Mouse (Mus musculus) hindbrain, embryonic 16.5 days (tissue): Measurements from ENCODE around the gene Nmrk2. TPM values are rescaled to one million over a fixed set of nuclear protein-coding genes. Genes with fewer than 3 reads are reported as not detected.
A peak's percentile ranks its signal among the peaks of the same experiment; 100 is the strongest.
"Not testable (repeated sequence)": the region's sequence is repeated elsewhere in the genome, so short reads cannot be mapped to it uniquely, and the experiment has no call there.

ENCODE experiments used
- ATAC-seq: fragments of 200-750 bp; cut with Nextera tagmentation; 2 replicates; pipeline ENCODE4 v1.8.0; 2017; ENCODE audit warnings: moderate TSS enrichment, moderate library complexity
- H3K27ac ChIP-seq: fragments of 300-500 bp; sonication (generic); 2 replicates; pipeline ENCODE4 v1.5.1; 2014; ENCODE audit warnings: low read depth, mild to moderate bottlenecking, control low read depth, low read length, moderate library complexity
- H3K27me3 ChIP-seq: fragments of 300-500 bp; sonication (generic); replicated peaks from 2 replicates; pipeline ENCODE4 v1.6.1; 2014; ENCODE audit warnings: low read length; ENCODE audit not compliant: control insufficient read depth, insufficient read depth
- H3K36me3 ChIP-seq: fragments of 300-500 bp; sonication (generic); 2 replicates; pipeline ENCODE4 v1.6.1; 2014; ENCODE audit warnings: mild to moderate bottlenecking, low read length, moderate library complexity, mixed read lengths; ENCODE audit not compliant: control insufficient read depth, insufficient read depth
- H3K4me1 ChIP-seq: fragments of 300-500 bp; sonication (generic); 2 replicates; pipeline ENCODE4 v1.6.1; 2014; ENCODE audit warnings: low read depth, low read length; ENCODE audit not compliant: control insufficient read depth, insufficient read depth
- H3K4me2 ChIP-seq: fragments of 300-500 bp; sonication (generic); 2 replicates; pipeline ENCODE4 v1.6.1; 2014; ENCODE audit warnings: mild to moderate bottlenecking, low read length, control low read depth, moderate library complexity
- H3K4me3 ChIP-seq: fragments of 300-500 bp; sonication (generic); 2 replicates; pipeline ENCODE4 v1.5.1; 2014; ENCODE audit warnings: mild to moderate bottlenecking, low read length, control low read depth, moderate library complexity
- H3K9ac ChIP-seq: fragments of 300-500 bp; sonication (generic); 2 replicates; pipeline ENCODE4 v1.6.1; 2014; ENCODE audit warnings: low read depth, mild to moderate bottlenecking, control low read depth, low read length, moderate library complexity
- H3K9me3 ChIP-seq: fragments of 300-500 bp; sonication (generic); 2 replicates; pipeline ENCODE4 v1.6.1; 2014; ENCODE audit warnings: mild to moderate bottlenecking, low read length, moderate library complexity; ENCODE audit not compliant: control insufficient read depth
- WGBS: fragments of 180-500 bp; shearing (Covaris S2); extraction: QIAGEN DNeasy Blood & Tissue Kit; methylation state at CpG from one replicate; pipeline ENCODE4 v1.1.7; 2014; 5-methylcytosine and 5-hydroxymethylcytosine counted together
- polyA plus RNA-seq: library from polyadenylated mRNA; unstranded; fragments of >200 nt; fragmentation: Nextera tagmentation; extraction: Ambion mirVana; gene quantifications from 2 replicates; pipeline ENCODE4 v1.2.1, GENCODE M21; 2015

The Nmrk2 gene
- polyA plus RNA-seq, 1 experiment from 2014 or later, result 0.24 TPM

DNA sequence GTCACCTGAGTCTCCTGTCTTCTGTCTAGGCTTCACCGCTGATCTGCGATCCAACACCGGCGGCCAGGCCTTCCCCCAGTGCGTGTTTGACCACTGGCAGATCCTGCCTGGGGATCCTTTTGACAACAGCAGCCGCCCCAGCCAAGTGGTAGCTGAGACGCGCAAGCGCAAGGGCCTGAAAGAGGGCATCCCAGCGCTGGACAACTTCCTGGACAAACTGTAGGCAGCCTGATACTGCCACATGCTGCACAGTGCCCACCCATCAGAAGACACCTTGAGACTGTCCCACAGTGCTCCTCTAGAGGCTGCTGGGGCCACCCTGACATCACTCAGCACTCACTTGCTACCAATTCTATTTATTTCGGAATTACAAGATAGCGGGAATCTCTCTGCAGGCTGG is 20.0 kb downstream of the Nmrk2 start:
- 74% methylated on average over 12 of the region's 12 CpGs for WGBS
- H3K9me3 ChIP-seq, H3K4me3 ChIP-seq, H3K27me3 ChIP-seq, ATAC-seq, H3K4me2 ChIP-seq, H3K9ac ChIP-seq, H3K27ac ChIP-seq: not testable (repeated sequence)
- Histone ChIP-seq H3K36me3 (peaks cover 57% of the 10 kb centered on the region), H3K4me1 (peaks cover 28% of the 10 kb centered on the region)

DNA sequence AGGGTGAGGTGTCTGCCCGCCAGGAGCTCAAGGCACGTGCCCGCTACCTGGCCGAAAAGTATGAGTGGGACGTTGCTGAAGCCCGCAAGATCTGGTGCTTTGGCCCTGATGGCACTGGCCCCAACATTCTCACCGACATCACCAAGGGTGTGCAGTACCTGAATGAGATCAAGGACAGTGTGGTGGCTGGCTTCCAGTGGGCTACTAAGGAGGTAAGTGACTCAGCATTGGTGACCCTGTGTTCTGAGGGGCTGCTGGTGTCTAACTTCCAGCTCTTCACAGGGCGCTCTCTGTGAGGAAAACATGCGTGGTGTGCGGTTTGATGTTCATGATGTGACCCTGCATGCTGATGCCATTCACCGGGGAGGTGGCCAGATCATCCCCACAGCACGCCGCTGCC is 20.9 kb downstream of the Nmrk2 start:
- H3K9me3 ChIP-seq, result no peaks in the 10 kb centered on the region
- H3K4me1 ChIP-seq, result peaks cover 30% of the 10 kb centered on the region
- no peak for ATAC-seq
- WGBS, result 91% methylated on average over 13 of the region's 13 CpGs
- H3K27me3 ChIP-seq, result no peaks in the 10 kb centered on the region
- no peak overlapping the region for H3K9ac ChIP-seq
- no peak overlapping the region for H3K4me3 ChIP-seq
- H3K4me2 ChIP-seq, result no peak overlapping the region
- peaks cover 57% of the 10 kb centered on the region for H3K36me3 ChIP-seq
- H3K27ac ChIP-seq, result no peak overlapping the region

DNA sequence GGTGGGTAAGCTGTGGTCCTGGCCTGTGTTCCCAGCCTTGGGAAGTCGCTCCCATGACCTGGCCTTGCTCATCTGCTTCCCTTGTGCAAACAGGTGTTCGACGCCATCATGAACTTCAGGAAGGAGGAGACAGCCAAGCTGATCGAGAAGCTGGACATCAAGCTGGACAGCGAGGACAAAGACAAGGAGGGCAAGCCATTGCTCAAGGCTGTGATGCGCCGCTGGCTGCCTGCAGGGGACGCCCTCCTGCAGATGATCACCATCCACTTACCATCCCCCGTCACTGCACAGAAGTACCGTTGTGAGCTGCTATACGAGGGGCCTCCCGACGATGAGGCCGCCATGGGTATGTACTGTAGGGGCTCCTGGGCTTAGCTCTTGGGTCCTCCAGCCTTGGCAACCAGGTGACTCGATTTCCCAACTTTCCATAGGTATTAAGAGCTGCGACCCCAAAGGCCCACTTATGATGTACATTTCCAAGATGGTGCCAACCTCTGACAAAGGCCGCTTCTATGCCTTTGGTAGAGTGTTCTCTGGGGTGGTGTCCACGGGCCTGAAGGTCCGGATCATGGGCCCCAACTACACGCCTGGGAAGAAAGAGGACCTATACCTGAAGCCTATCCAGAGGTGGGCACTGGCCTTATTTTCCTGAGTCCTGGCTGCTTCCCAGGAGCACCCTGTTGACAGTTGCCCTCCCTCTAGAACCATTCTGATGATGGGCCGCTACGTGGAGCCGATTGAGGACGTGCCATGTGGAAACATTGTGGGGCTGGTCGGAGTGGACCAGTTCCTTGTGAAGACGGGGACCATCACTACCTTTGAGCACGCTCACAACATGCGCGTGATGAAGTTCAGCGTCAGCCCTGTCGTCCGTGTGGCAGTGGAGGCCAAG is 22.2 kb downstream of the Nmrk2 start:
- peaks cover 38% of the 10 kb centered on the region for H3K4me1 ChIP-seq
- WGBS, result 92% methylated on average over 32 of the region's 32 CpGs
- H3K4me2 ChIP-seq, result no peak overlapping the region
- no peak for ATAC-seq
- no peaks in the 10 kb centered on the region for H3K9me3 ChIP-seq
- H3K27ac ChIP-seq, result 0 out of 2 replicates have a peak overlapping the region, but pooled peaks have one; percentile 5
- peaks cover 52% of the 10 kb centered on the region for H3K36me3 ChIP-seq
- no peaks in the 10 kb centered on the region for H3K27me3 ChIP-seq
- no peak overlapping the region for H3K9ac ChIP-seq
- no peak overlapping the region for H3K4me3 ChIP-seq

DNA sequence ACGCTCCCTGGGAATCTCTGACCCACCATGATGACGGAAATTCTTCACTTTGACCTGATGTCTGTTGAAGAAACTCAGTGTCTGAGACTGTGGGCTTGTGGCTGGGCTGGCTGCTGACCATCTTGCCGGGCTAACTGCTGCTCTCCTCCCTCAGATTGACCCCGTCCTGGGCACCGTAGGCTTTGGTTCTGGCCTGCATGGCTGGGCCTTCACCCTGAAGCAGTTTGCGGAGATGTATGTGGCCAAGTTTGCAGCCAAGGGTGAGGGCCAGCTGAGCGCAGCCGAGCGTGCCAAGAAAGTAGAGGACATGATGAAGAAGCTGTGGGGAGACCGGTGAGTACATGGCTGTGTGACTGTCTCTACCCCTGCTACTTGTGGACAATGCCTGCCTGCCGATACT is 22.9 kb downstream of the Nmrk2 start:
- 93% methylated on average over 11 of the region's 11 CpGs for whole genome bisulfite sequencing
- peaks cover 44% of the 10 kb centered on the region for H3K4me1 ChIP-seq
- no peak overlapping the region for H3K4me3 ChIP-seq
- no peak overlapping the region for H3K27ac ChIP-seq
- H3K36me3 ChIP-seq, result peaks cover 49% of the 10 kb centered on the region
- no peaks in the 10 kb centered on the region for H3K27me3 ChIP-seq
- no peak for ATAC-seq
- no peak overlapping the region for H3K4me2 ChIP-seq
- H3K9me3 ChIP-seq, result no peaks in the 10 kb centered on the region
- no peak overlapping the region for H3K9ac ChIP-seq

DNA sequence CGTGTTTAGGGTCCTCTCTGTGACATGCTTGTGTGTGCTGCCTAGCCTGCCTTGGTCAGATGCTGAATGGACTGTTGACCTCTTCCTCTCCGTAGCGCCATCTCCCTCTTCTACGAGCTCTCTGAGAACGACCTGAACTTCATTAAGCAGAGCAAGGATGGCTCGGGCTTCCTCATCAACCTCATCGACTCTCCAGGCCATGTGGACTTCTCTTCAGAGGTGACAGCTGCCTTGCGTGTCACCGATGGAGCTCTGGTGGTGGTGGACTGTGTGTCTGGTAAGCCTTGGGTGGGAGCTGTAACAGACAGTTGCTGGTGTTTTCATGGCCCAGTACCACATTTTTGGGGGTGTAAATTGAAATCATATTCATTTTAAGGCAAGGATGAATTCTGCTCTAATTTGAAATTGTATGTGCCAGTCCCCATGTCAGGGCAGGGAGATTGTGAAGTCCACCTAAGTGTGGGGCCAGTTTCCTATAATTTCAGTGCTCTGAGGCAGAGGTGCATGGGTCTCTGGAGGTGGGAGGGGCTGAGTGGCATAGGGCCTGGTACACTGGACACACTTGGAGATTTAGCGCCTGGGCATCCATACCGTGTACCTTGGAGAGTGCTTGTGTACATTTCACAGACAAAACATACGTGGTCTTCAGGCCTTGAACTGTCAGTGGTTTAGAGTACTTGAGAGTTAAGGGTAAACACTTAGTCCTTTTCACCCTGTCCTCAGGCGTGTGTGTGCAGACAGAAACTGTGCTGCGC is 23.7 kb downstream of the Nmrk2 start:
- H3K4me2 ChIP-seq, result peak overlapping the region; percentile 96
- H3K4me3 ChIP-seq, result peak overlapping the region; percentile 55
- ATAC-seq, result no peak
- H3K36me3 ChIP-seq, result peaks cover 49% of the 10 kb centered on the region
- H3K27ac ChIP-seq, result no peak overlapping the region; the same call in 1 of the 2 replicates
- no peaks in the 10 kb centered on the region for H3K9me3 ChIP-seq
- peak overlapping the region; percentile 76 for H3K9ac ChIP-seq
- H3K27me3 ChIP-seq, result no peaks in the 10 kb centered on the region
- WGBS, result 71% methylated on average over 14 of the region's 14 CpGs
- H3K4me1 ChIP-seq, result peaks cover 46% of the 10 kb centered on the region

DNA sequence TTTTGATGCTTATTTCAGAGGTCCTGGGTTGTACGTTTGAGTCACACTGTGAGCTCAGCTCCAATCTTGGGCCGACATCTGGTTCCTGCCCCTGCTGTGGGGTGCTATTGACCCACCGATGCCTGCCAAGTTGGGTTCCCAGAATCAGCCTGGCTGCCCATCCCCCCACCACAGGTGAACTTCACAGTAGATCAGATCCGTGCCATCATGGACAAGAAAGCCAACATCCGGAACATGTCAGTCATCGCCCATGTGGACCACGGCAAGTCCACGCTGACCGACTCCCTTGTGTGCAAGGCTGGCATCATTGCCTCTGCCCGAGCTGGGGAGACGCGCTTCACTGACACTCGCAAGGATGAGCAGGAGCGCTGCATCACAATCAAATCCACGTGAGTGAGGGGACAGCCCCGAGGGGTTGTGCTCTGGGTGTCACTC is 24.3 kb downstream of the Nmrk2 start:
- Histone ChIP-seq H3K4me2 (peak overlapping the region; percentile 96), H3K36me3 (peaks cover 49% of the 10 kb centered on the region), H3K9me3 (no peaks in the 10 kb centered on the region), H3K4me3 (peak overlapping the region; percentile 55), H3K27ac (peak overlapping the region; percentile 90), H3K9ac (peak overlapping the region; percentile 76), H3K27me3 (no peaks in the 10 kb centered on the region), H3K4me1 (peaks cover 49% of the 10 kb centered on the region)
- 10% methylated on average over 16 of the region's 16 CpGs for WGBS
- ATAC-seq, result no peak

DNA sequence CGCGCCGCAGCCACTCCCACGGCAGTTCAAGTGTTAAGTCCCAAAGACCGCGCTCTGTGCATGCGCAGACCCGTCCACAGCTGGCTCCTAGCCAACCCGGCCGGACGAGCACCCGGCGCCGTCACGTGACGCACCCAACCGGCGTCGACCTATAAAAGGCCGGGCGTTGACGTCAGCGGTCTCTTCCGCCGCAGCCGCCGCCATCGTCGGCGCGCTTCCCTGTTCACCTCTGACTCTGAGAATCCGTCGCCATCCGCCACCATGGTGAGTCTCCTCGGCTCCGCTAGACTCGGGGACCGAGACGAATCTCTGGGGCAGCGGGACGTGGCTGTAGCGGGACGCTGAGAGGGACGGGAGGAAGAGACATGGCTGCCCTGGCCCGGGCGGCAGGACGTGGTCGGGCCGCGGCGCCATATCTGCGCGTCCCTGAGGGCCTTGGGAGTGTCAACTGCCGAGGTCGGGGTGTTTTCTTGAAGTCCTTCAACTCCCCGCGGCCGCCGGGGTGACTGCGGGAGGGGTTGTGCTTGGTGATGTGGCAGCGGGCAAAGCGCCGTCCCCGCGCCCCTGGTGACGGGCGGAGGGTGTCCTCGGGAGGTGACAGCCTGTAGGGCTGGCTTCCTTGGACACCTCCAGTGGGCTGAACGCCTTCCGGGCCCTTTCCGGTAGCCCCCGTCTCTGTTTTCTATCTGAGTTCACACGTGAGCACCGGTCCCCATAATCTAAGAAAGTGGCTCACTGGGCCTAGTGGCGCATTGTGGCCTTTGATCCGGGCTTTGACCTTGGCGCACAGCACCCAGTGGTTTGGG is 25.2 kb downstream of the Nmrk2 start, which contains the start of gene Eef2:
Eef2 (plus strand) TSS at position 166 of the 806 bp plus-strand sequence.
- Histone ChIP-seq H3K9ac (peak within 1 kb of the TSS; percentile 76), H3K27ac (peak within 1 kb of the TSS; percentile 90), H3K9me3 (no peaks in the 10 kb centered on the region), H3K27me3 (no peaks in the 10 kb centered on the region), H3K4me3 (peak within 1 kb of the TSS; percentile 55), H3K4me2 (peak within 1 kb of the TSS; percentile 96), H3K4me1 (peaks cover 45% of the 10 kb centered on the region), H3K36me3 (peaks cover 40% of the 10 kb centered on the region)
- ATAC-seq, result peak; percentile 70
- WGBS, result under 1% methylated on average over 77 of the region's 77 CpGs

DNA sequence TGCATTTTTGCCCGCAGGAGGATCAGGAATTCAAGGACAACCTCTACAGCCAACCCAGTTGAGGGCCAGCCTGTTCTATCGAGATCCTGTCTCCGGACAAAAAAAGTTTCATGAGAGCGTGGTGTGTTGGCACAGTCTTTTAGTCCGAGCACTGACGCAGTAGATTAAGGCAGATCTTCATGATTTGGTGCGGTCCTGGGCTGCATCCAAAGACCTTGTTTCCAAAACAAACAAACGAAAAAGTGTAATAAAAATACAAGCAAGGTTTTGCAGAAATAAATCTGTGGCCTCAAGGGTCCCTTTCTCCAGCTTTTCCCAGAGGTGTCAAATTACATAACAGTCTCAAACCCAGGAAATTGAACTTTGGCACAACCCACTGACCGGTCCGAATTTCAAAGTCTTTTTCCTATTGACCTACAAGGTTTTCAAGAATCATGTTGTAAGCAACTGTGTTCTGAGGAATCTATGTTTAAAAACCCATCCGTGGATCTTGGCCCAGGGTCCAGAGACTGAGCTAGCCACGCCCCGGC is 25.9 kb downstream of the Nmrk2 start:
- Histone ChIP-seq H3K27me3 (no peaks in the 10 kb centered on the region), H3K27ac (peak overlapping the region; percentile 90), H3K4me3 (peak overlapping the region; percentile 55), H3K4me1 (peaks cover 45% of the 10 kb centered on the region), H3K4me2 (peak overlapping the region; percentile 60), H3K36me3 (peaks cover 34% of the 10 kb centered on the region), H3K9ac (peak overlapping the region; percentile 51), H3K9me3 (no peaks in the 10 kb centered on the region)
- 5% methylated on average over 13 of the region's 13 CpGs for WGBS
- no peak for ATAC-seq
